Mouse (Mus musculus) retina, postnatal 7 days (tissue): ENCODE measurements at regions not wholly inside any gene's neighbourhood (a gene's known extent, or its start where the extent isn't known, plus 50 kb on each side); places are given as distances from the start of the nearest gene placed in this dataset.

ENCODE experiments used
- DNase-seq: peaks from one replicate; pipeline ENCODE4 v3.0.0-alpha.2; 2012; ENCODE audit warnings: low read depth, low spot score

GRCm38 (mm10) chrX:99593872-99594487, 122.9 kb upstream of the Pja1 start:
- no peak for DNase-seq

- DNase-seq, result no peak
Measured at GRCm38 (mm10) chrX:99592980-99593379, 121.9 kb upstream of the Pja1 start.

GRCm38 (mm10) chrX:99587284-99587683, 116.2 kb upstream of the Pja1 start:
- peak; percentile 17 for DNase-seq

GRCm38 (mm10) chrX:99586282-99586681, 115.2 kb upstream of the Pja1 start:
- no peak for DNase-seq

- no peak for DNase-seq
Measured at GRCm38 (mm10) chrX:99585703-99586102, 114.6 kb upstream of the Pja1 start.

- DNase-seq, result no peak
Measured at GRCm38 (mm10) chrX:99582611-99583010, 111.5 kb upstream of the Pja1 start.

- no peak for DNase-seq
Measured at GRCm38 (mm10) chrX:99581632-99582466, 110.8 kb upstream of the Pja1 start.

GRCm38 (mm10) chrX:99579206-99579605, 108.1 kb upstream of the Pja1 start:
- DNase-seq, result no peak

- DNase-seq, result no peak
Measured at GRCm38 (mm10) chrX:99578796-99579195, 107.7 kb upstream of the Pja1 start.

- no peak for DNase-seq
Measured at GRCm38 (mm10) chrX:99575105-99575504, 104.0 kb upstream of the Pja1 start.

GRCm38 (mm10) chrX:99574441-99575103, 103.5 kb upstream of the Pja1 start:
- peak; percentile 47 for DNase-seq

- DNase-seq, result no peak
Measured at GRCm38 (mm10) chrX:99570161-99570560, 99.1 kb upstream of the Pja1 start.

GRCm38 (mm10) chrX:99568244-99568643, 97.2 kb upstream of the Pja1 start:
- no peak for DNase-seq

- DNase-seq, result no peak
Measured at GRCm38 (mm10) chrX:99567367-99568164, 96.5 kb upstream of the Pja1 start.

- DNase-seq, result no peak
Measured at GRCm38 (mm10) chrX:99561995-99562394, 90.9 kb upstream of the Pja1 start.

GRCm38 (mm10) chrX:99560699-99561098, 89.6 kb upstream of the Pja1 start:
- no peak for DNase-seq

- DNase-seq, result no peak
Measured at GRCm38 (mm10) chrX:99556876-99557354, 85.8 kb upstream of the Pja1 start.

- no peak for DNase-seq
Measured at GRCm38 (mm10) chrX:99555976-99556781, 85.1 kb upstream of the Pja1 start.

- DNase-seq, result no peak
Measured at GRCm38 (mm10) chrX:99552778-99553177, 81.7 kb upstream of the Pja1 start.

GRCm38 (mm10) chrX:99550057-99550760, 79.1 kb upstream of the Pja1 start:
- no peak for DNase-seq
